Mouse (Mus musculus) ovary, postnatal 14 days (tissue): ENCODE data around the gene Qk.

Source experiments
- DNase-seq: peaks from one replicate; pipeline ENCODE4 v3.0.0; 2022; ENCODE audit warnings: low spot score

Qk gene

DNA sequence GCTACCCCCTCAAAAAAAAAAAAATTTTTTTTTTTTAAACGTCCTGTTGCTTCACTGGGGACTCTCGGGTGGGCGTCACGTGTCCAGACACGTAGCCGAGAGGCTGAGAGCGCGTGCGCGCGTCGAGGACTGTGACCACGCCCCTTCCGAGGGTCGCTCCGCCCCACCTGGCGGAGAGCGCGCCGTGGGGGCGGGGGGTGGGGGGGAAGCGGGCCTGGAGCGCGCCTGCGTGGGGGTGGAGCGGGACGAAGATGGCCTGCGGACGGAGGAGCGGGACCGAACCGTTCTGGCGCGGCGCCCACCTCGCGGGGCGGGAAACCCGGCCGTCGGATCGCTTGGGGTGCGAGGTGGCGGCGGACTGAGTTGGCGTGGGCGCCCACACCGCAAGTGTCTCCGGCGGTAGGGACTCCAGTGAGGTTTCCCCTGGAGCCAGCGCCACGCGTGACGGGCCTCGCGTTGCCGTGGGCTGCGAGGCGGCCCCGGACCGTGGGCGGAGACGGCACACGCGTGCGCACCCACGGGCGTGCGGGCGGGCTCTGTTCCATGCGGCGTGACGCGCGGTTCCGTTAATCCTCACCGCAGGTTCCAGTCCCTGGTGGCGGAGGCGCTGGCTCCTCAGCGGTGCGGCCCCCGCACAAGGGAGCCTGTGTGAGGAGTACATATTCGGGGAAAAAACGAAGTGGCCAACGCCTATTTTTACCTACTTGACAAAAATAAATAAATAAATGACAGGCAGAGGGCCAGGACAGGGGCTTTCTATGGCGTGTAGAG, at the start of gene Qk:
TSS of gene Qk (minus strand) at position 170 of the 771 bp plus-strand sequence.
- peak; percentile 96 for DNase-seq

DNA sequence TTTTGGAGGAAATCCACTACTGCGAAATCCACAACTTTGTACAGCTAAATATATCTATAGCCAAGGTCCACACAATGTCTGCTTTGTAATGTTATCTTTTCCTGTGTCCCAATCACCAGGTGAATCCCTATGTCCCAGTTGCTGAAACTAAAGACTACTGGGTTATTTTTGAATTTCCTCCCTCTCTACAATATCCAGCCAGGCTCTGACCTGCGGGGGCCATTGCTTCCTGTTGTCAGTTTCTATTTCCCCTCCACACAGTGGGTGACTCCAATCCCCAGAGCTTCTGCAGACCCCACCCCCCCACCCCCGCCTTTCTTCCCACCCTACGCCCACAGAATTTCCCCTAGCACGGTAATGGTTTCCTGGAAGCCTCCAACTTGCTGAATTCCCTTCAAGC, 47.4 kb upstream of the Qk start:
- DNase-seq = no peak

- DNase-seq = no peak
Measured at GRCm38 (mm10) chr17:10366577-10366976, 46.9 kb upstream of the Qk start.

DNA sequence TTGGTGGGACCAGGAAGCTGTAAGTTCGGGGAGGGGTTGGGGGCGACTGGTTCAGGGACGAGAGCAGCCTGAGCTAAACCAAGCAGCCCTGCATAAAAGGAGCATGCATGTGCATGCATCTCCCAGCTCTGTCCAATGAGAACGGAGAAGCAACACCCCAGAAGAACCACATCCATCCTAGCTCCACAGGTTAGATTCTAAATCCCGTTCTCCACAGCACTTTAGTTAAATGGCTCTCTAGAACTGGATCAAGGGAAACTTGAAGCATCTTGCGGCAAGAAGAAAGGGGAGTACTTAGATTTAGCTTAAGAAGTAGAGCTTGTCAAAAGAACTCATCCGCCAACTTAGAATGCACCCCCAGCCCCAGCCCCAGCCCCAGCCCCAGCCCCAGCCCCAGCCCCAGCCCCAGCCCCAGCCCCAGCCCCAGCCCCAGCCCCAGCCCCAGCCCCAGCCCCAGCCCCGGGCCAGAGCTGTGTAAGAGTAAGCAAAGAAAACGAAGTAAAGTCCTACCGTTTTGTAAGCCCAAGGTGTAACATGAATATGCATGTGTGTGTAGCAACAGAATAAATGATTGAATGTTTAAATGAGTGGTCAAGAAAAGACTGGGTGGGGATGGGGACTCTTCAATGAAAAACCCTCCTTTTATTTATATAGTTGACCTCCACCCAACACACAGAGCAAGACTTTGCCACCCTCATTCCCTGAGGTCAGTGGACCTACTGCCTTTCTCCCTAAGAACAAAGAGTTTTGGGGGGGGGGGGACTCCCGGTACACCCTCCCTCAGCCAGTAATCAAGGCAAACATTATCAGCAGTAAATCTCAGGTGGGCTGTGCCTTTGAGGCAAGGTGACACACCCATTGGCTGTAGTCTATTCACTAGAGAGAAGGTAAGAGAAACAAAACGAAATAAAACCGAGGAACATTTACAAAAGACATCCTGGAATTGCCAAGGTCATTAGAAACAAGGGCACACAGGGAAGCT, 46.1 kb upstream of the Qk start:
- no peak for DNase-seq

GRCm38 (mm10) chr17:10363151-10363550, 43.5 kb upstream of the Qk start:
- DNase-seq = no peak

DNA sequence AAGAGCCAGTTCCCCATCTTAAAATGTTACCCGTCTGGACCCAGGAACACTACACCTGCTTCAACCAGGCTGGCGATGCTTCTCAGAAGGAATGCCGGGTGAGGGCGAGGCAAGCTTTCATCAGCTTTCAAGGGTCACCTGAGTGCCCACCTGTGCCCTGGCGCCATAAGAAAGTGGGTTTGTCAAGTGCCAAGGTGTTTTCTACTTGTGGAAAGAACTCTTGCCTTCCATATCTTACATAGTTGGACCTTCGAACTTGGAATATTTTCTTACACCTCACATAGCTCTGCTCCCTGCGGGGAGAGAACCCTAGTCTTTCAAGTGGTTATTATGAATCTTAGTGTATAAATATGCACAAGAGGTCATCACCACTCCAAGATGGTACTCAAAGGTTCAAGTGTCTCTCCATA, 42.2 kb upstream of the Qk start:
- no peak for DNase-seq

DNA sequence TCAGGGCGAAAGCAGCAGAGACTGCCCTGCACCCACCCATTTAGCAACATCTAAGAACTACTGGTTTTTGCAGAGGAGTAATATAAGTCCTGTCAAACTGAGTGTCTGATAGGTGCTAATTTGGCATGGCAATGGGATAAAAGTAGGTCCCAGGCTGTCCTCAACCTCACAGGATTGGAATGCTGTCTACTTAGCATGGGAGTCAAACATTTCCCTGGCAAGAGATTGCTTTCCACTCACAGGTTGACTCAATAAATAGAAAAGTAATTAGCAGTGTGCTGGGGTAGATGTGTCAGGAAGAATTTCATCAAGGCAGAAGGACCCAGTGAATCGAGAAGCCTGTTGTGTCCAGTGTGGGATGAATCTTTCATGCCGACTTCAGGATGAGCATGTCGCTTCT, 41.1 kb upstream of the Qk start:
- DNase-seq = no peak

- DNase-seq = no peak
Measured at GRCm38 (mm10) chr17:10359466-10359865, 39.8 kb upstream of the Qk start.

DNA sequence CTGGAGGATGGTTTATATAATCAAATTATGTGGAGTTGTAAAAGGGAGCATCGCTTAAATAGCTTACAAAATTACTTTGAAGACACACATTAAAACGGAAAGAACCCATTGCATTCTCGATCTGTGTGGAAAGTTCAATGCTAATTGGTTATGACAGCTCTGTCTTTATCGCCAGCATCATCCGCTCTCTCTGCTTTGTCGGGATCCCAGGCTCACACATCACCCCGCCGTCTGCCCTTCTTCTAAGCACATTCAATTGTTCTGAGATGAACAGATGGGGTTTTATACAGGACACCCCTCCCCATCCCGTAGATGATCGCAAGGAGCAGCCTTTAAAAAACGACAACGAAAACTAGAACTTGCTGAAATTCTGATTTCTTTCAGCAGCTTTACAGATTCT, 37.7 kb upstream of the Qk start:
- DNase-seq = no peak

DNA sequence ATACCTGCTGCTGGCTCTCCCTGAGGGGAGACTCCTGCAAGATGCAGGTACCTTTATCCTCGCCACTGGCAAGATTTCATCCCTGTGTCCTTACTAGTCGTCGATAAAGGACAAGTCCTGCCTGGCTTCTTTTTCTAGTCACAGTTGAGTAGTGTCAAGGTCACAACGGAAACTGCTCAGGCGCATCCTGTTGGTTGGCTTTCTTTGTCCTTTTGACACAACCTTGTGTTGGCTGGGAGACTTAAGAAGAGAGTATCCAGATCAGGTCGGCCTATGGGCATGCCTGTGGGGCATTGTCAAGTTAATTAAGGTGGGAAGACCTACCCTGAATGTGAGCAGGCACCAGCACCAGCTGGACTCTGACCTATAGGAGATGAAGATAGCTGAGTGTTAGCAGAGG, 36.6 kb upstream of the Qk start:
- DNase-seq = no peak

- DNase-seq = no peak
Measured at GRCm38 (mm10) chr17:10355746-10356145, 36.1 kb upstream of the Qk start.

- DNase-seq = no peak
Measured at GRCm38 (mm10) chr17:10338286-10338685, 18.6 kb upstream of the Qk start.

DNA sequence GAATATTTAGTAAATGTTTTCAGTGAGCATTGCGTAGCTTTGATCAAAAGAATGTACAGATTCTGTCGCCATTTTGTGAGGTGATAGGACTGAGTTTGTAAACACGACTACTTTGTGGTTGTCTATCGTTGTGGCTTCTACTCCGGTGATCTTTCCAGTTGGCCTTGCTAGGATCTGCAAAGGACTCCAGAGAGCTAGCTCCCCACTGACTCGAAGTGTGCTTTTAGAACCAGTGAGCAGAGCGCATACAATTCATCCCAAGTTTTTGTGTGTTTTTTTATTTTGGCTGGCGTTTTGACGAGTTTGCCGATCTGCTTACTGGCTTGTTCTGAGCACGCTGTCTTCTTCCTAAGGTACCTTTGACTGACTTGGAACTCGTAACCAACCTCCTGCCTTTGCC, 16.9 kb upstream of the Qk start:
- no peak for DNase-seq

- no peak for DNase-seq
Measured at GRCm38 (mm10) chr17:10335809-10336499, 16.3 kb upstream of the Qk start.

GRCm38 (mm10) chr17:10334957-10335690, 15.5 kb upstream of the Qk start:
- DNase-seq = peak; percentile 44

GRCm38 (mm10) chr17:10334481-10334880, 14.8 kb upstream of the Qk start:
- no peak for DNase-seq

- no peak for DNase-seq
Measured at GRCm38 (mm10) chr17:10333321-10333720, 13.7 kb upstream of the Qk start.

DNA sequence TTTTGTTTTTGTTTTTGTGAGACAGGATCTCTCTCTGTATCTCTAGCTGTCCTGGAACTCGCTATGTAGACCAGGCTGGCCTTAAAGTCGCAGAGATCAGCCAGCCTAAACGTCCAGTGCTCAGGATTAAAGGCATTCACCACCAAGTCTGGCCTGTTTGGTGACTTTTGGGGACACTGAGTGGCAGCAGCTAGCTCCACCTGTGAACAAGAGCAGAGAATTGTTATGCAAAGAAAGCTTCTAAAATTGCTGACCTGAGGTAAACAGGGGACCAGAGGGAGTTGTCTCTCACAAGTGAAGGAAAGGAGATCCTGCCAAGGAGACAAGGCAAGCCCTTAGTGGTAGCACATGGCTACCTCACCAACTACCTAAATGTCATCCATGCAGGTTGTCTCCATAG, 12.5 kb upstream of the Qk start:
- DNase-seq = no peak

- DNase-seq = no peak
Measured at GRCm38 (mm10) chr17:10329461-10329860, 9.8 kb upstream of the Qk start.

DNA sequence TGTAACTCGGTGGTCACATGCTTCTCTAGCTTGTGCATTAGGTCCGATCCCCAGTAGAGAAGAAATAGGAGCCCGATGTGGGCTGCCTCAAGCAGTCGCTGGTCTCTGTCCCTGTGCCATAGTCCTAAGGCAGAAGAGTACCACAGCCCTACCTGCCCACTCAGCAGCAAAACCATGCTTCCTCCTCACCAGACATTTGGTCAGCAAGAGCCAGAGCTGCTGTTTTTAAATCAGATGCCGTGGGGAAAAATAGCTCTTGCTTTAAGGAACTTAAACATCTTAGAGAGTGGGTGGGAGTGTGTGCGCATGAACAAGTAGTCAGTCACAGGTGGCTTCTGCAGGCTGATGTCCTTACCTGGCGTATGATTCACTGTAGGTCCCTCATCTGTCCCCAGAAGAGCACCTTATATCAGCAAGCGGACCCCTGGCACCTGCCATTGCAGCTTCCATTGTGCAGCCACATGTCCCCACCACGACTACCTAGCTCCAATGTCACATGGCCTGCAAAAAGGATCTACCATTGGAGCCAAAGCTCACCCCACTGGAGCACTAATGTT, 9.0 kb upstream of the Qk start:
- DNase-seq = no peak

DNA sequence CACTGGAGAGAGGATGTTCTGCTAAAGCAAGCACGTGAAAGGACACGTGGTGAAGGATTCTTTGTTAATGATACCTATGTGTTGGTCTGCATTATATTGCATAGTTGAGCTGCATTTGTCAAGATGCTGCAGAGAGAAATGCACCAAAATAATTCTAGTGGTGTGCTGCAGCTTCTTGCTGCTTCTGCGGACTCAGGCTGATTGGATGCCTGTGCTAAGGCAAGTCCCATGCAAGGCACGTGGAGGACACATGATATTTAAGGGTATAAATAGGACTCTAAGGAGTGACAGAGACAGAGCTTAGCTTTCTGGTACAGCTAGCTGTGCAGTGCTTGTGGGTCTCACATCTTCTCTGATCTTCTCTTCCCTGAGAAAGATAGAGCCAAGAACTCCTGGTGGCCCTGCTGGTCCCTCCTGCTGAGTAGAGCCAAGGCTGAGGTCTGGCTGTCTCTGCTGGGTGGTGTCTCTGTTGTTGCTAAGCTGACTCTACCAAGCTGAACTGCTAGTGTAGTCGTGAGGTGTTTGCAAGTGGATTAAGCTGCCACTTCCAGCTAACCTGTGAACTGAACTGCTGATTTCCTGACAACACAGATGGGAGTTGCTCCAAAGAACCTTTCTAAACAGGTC, 8.0 kb upstream of the Qk start:
- DNase-seq = no peak
